Mouse (Mus musculus) embryonic fibroblast, embryonic 13.5 days (primary cell): ENCODE measurements around the gene Acp2.

ENCODE experiments used
- CTCF ChIP-seq: IDR thresholded peaks from 2 replicates; pipeline ENCODE4 v1.5.1; 2011; ENCODE audit warnings: mild to moderate bottlenecking, control low read depth, low read length, moderate library complexity, borderline replicate concordance; ENCODE audit not compliant: insufficient read depth
- POLR2A ChIP-seq: IDR thresholded peaks from 2 replicates; pipeline ENCODE4 v1.6.1; 2011; ENCODE audit warnings: low read depth, mild to moderate bottlenecking, control low read depth, low read length, moderate library complexity

- TF ChIP-seq POLR2A (no peak), CTCF (no peak)
Observed at GRCm38 (mm10) chr2:91206254-91206775, 3.6 kb downstream of the Acp2 start.
